Mouse (Mus musculus) MEL (cell line): ENCODE results near the gene Eef1a1.
"Not testable (repeated sequence)": the region's sequence is repeated elsewhere in the genome, so short reads cannot be mapped to it uniquely, and the experiment has no call there.

Experiments
- CTCF ChIP-seq, 3 experiments: IDR thresholded peaks in 2 of 3; conservative IDR thresholded peaks in 1 of 3; 2 replicates each; pipeline ENCODE4 v1.5.1; 2011 to 2012; ENCODE audit warnings: low read length in 3 of 3, low read depth in 2 of 3, mild to moderate bottlenecking in 2 of 3, improper control_type of control experiment in 1 of 3, inconsistent platforms in 1 of 3, mixed read lengths in 1 of 3, moderate library complexity in 1 of 3; ENCODE audit not compliant: control insufficient read depth in 1 of 3, insufficient read depth in 1 of 3, poor library complexity in 1 of 3, severe bottlenecking in 1 of 3
- MAX ChIP-seq: IDR thresholded peaks from 2 replicates; pipeline ENCODE4 v1.6.1; 2011; ENCODE audit warnings: low read length, improper control_type of control experiment
- MYC ChIP-seq: IDR thresholded peaks from 2 replicates; pipeline ENCODE4 v1.6.1; 2011; ENCODE audit warnings: low read depth, mild to moderate bottlenecking, low read length, improper control_type of control experiment, moderate library complexity
- POLR2A ChIP-seq, 2 experiments: IDR thresholded peaks; 2 replicates each; pipeline ENCODE4 v1.6.1; 2011 to 2012; ENCODE audit warnings: low read length in 2 of 2, mild to moderate bottlenecking in 2 of 2, control low read depth in 1 of 2, improper control_type of control experiment in 1 of 2, low read depth in 1 of 2, moderate library complexity in 1 of 2; ENCODE audit not compliant: control insufficient read depth in 1 of 2, insufficient read depth in 1 of 2, poor library complexity in 1 of 2
- TBP ChIP-seq: IDR thresholded peaks from 2 replicates; pipeline ENCODE4 v1.8.0; 2011; ENCODE audit warnings: low read depth, low read length, improper control_type of control experiment
- TCF12 ChIP-seq: IDR thresholded peaks from 2 replicates; pipeline ENCODE4 v1.6.1; 2014; ENCODE audit warnings: low read depth, mild to moderate bottlenecking, inconsistent platforms, low read length, improper control_type of control experiment, moderate library complexity
- ZKSCAN1 ChIP-seq: IDR thresholded peaks from 2 replicates; pipeline ENCODE4 v1.6.1; 2012; ENCODE audit warnings: low read depth, mild to moderate bottlenecking, inconsistent platforms, low read length, improper control_type of control experiment, moderate library complexity
- ZNF384 ChIP-seq: IDR thresholded peaks from 2 replicates; pipeline ENCODE4 v1.6.1; 2012; ENCODE audit warnings: low read depth, mild to moderate bottlenecking, inconsistent platforms, low read length, improper control_type of control experiment

GRCm38 (mm10) chr9:78478009-78478605, 10.8 kb downstream of the Eef1a1 start:
- TF ChIP-seq TCF12; CTCF (IDR thresholded peaks at IDR 0.05 in 2 of 3, conservative IDR thresholded peaks at IDR 0.05 in 1 of 3; ENCODE audit: control insufficient read depth in 1 of 3, insufficient read depth in 1 of 3, low read depth in 2 of 3, low read length in 3 of 3, poor library complexity in 1 of 3, severe bottlenecking in 1 of 3); MAX; POLR2A (IDR thresholded peaks at IDR 0.05; ENCODE audit: control insufficient read depth in 1 of 2, insufficient read depth in 1 of 2, low read depth in 1 of 2, low read length in 2 of 2, poor library complexity in 1 of 2); ZNF384; MYC; TBP; ZKSCAN1: not testable (repeated sequence)
